Mouse (Mus musculus) ovary, adult 10 weeks (tissue): ENCODE data around the gene Gemin8. TPM values are rescaled to one million over a fixed set of nuclear protein-coding genes. Genes with fewer than 3 reads are reported as not detected.

Experiments used
- polyA plus RNA-seq: library from polyadenylated mRNA; stranded (reverse); fragments of 350-450 nt; fragmentation: Illumina TruSeq; extraction: RNeasy Lipid Tissue Mini Kit (QIAGEN cat#74804); gene quantifications from one replicate; pipeline ENCODE4 v1.2.3, GENCODE M21; 2014

Gemin8 gene
- polyA plus RNA-seq, result 10.3 TPM

DNA sequence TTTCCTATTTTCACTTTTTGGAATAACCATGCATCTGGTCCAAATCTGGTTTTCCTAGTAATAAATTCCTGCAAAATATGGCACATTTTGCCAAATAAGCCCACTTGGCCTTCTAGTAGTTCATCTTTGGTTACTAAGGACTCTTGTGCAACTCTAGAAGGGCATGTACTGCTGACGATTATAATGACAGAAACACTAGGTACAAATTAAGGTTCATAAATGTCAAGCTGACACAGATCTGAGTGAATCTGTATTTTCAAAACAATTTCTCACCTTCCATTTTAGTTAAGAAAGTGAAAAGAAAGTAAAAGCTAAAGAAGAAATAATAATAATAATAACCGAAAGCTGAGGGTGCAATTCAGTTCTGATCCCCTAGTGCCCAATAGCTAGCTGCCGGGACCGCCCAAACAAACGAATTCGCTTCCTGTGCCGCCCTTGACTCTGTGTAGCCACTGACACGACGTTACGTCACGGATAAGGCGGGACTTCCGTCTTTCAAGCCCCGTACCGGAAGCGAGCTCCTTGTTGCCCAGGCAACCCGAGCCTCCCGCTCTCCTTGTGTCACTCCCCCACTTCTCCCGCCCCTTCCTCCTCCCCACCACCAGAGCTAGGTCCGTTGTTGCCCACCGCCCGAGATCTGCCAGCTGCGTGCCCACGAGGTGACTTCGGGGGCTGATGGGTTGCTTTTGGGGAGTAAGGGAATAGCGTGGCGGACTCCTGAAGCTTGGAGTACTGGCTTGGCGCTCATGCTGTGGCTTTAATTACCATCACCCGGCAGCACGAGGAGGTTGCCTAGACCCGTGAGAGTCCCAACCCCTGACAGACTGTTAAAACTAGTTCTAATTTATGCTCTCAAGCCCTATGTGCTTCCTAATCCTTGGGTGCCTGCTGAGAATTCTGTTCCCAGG is at the start of gene Gemin8:
TSS of gene Gemin8 (plus strand) at position 563 of the 908 bp plus-strand sequence.

DNA sequence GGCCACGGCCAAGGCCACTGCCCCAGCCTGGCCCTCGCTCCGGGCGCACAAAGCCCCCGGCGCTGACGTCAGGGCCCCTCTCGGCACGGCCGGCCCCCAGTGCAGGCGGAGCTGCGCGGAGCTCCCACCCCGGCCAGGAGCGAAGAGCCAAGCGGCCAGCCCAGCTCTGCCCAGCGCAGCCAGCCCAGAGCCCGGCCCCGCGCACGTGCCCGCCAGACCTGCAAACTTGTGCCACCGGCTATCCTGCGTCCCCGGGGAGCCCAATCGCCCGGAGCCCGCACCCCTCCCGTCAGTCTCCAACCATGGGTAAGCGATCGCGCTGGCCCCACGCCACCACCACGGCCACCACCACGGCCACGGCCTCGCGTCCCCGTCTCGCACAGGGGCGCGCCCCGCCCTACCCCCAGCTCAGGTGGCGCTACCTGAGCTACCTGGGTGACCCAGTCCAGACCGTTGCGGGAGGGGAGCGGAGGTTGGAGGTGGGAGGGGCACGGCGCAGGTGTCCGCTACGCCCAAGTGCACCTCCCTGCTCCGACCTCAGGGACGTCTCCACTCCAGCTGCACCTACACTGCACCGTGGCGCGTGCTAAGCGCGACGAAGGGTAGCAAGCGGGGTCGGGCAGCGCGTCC is 68.7 kb downstream of the Gemin8 start, which contains the start of gene Gpm6b:
TSS of gene Gpm6b (plus strand) at position 81 of the 630 bp plus-strand sequence.

Other genes starting within 250 kb of the Gemin8 start
- 150 TPM for gene Gpm6b, start 68.5 kb downstream of the Gemin8 start, polyA plus RNA-seq